Mouse (Mus musculus) heart, postnatal 4 days (tissue): ENCODE data around the gene Rcan3. TPM values are rescaled to one million over a fixed set of nuclear protein-coding genes. Genes with fewer than 3 reads are reported as not detected.

ENCODE experiments used
- DNase-seq: peaks from one replicate; pipeline ENCODE4 v3.0.0; 2021
- total RNA-seq, 2 experiments: library from RNA; stranded (reverse); gene quantifications; 2 replicates each; pipeline ENCODE4 v1.2.3; 2021

Rcan3 gene
- total RNA-seq, 2 experiments from 2014 or later = 18.6 to 19.6 TPM

DNA sequence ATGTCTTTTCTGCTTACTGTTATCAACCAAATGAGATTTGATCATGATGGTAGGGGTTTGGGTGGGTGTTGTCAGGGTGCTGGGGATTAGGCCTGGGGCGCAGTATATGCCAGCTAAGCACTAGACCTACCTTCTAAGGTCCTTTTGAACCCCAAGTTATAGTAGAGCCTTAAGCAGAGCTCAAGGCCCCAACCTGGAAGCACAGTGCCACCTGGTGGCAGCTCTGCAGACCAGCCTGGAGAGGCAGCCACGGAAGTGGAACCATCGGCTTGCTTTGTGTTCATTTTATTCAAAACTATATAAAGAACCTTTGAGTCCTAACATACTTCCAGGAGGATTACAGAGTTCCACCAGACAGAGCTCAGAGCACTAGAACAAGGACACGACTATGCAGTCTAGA is 22.0 kb downstream of the Rcan3 start:
- DNase-seq = peak; percentile 66

DNA sequence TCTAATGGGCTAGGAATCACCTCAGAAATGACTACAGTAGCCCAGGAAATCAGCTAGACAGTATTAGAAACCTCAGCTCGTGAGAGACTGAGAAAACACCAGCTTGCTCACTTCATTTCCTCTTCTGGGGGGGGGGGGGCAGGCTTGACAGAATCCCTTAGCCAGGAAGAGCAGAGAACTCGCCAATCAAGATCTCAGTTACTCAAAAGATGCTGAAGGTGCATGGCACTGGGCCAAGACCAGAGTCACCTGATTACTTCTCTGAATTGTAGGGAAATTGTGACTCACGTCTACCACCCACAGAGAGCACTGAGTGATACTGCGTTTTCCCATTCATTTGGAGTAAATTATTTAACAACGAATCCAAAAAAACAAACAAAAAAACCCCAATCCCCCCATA is 27.5 kb downstream of the Rcan3 start:
- DNase-seq = peak; percentile 23

DNA sequence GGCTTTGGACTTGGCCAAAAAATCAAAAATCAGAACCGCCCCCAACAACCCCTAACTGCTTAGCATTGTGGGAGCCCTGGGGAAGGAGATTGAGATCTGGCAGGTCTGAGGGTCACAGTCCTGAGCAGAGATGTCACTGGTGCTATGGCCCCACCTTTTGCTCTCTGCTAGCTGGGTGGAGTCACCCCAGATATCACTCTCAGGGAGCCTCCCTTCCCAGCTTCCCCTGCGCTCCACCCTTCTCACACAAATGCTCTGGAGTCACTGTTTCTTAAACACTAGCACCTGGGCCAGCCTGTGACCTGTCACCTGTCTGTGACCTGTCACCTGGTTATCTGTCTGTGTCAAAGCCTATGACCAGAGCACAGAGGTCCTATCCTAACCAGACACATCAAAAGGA is 28.7 kb downstream of the Rcan3 start:
- no peak for DNase-seq

DNA sequence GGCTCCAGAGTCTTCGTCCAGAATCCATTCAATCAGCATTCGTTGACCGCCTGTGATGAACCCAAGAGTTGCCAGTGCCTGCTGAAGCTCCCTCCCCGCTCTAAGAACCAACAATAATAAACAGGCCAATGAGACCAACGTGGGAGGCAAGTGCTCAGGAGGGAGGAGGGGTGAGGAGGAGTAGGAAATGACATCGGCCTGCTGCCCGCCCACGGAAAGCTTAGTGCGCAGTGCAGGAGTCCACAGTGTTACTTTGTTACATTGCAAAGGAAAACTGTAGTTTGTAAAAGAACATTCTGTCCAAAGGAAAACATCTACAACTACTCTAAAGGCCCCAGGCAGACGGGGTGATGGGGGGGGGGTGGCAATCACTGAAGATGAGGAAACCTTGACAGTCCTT is 29.6 kb downstream of the Rcan3 start:
- no peak for DNase-seq

DNA sequence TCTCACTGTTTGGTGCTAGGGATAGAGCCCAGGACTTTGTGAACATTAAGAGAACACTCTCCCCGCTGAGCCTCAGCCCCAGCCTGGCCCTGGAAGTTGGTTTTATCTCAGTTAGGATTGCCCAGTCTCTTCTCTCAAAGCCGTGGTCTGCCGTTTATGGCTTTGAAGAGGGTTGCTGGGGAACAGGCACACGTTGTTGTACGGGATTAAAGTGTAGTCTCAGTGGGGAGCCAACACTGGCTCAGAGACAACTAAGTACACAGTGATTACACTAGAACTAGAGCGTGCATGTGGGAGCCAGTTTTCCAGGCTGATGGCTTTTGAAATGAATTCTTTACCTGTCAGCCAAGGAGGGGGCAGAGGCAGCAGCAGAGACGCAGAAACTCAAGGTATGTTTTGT is 31.8 kb downstream of the Rcan3 start:
- DNase-seq = no peak

DNA sequence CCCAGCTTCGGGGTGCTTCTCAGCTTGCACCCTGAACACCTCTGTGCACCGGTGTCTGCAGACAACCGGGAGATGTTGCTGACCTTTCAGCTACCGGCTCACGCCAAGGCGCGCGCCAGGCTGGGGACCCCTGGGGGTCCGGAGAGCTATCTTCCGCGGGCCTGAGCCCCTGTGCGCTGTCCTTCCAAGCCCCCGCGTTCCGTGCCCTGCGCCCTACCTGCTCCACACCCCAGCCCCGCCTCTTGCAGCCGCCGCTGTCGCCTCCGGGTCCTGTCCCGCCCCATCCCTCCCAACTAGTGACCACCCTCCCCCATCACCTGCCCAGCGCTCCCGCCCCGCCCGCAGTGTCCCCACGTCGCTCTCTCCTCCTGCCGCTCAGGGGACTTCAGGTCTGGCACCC is 35.7 kb downstream of the Rcan3 start, which contains the start of gene Ncmap:
Gene Ncmap, minus strand, starts transcription at position 237 of the 400 bp plus-strand sequence.
- no peak for DNase-seq

DNA sequence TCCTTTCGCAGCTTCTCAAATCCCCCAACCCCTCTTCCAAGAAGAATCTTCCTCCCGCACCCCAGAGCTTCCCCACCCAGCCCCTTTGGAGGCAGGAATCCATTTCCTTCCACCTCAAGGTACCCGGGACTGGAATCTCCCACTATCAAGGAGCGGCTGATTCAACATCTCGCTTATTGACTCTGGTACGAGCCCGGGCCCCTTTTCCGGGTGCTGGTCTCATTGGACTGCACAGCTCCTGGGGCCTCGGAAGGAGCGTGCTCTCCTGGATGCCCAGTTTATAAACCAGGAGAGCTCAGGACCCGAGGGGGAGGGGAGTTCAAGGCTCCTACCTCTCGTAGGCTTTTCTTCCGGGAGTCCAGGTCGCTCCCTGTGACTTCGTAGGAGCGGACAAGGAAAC is 36.1 kb downstream of the Rcan3 start:
- DNase-seq = no peak

DNA sequence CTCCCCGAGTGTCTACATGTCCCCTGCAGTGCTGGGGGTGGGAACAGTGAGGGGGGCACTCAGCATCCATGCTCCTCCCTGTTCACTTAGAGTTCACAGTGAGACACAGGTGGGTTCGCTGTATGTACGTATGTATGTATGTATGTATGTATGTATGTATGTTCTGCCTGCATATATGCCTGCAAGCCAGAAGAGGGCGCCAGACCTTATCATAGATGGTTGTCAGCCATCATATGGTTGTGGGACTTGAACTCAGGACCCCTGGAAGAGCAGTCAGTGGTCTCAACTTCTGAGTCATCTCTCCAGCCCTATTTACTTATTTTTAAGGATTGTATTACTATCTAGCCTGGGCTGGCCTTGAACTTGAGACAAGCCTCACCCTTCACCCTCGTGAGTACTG is 37.4 kb downstream of the Rcan3 start:
- no peak for DNase-seq

DNA sequence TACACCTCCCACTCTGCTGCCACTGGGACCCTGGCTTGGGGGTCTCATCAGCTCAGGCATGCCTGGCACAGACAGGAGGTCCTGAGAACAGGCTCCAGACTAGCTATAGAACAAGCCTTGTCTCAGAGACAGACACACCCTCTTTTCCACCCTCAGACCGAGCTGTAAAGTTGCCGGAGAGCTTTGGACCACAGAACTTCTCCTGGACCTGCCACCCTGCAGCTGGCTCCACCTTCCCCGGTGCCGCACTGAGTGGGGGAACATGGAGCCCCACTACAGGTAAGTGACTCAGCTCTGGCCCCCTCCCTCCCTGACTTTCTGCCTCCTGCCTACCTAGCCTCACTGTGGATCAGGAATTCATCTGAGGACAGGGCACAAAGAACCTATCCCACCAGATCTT is 38.3 kb downstream of the Rcan3 start:
- no peak for DNase-seq

DNA sequence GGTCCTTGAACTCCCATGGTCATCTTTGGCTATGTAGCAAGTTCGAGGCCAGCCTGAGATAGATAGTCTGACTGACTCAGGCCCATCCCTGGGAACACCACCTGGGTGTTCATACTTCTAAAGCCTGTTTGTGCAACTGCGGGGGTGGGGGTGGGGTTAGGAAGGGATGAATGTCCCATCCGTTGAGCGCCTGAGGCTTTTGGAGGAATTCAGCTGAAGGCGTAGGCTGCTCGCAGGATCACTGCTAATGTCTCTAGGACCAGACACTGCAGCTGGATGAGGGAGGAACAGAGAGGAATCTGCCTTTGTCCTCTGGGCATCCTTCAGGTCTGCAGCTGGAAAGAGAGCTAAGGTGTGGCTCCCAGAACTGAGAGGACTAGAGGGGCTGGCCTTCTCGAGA is 39.0 kb downstream of the Rcan3 start:
- DNase-seq = no peak

DNA sequence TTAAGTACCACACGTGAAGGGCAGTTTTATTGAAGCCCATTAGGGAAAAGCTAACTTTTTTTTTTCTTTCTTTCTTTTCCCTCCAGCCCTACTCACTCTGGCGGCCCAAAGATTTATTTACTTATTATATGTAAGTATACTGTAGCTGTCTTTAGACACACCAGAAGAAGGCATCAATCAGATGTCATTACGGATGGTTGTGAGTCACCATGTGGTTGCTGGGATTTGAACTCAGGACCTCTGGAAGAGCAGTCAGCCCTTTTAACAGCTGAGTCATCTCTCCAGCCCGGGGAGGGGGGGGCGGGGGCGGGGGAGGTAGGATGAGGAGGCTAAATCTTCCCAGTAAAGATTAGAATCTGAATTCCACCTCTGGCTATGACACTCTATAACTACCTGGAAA is 40.3 kb downstream of the Rcan3 start:
- DNase-seq = no peak

DNA sequence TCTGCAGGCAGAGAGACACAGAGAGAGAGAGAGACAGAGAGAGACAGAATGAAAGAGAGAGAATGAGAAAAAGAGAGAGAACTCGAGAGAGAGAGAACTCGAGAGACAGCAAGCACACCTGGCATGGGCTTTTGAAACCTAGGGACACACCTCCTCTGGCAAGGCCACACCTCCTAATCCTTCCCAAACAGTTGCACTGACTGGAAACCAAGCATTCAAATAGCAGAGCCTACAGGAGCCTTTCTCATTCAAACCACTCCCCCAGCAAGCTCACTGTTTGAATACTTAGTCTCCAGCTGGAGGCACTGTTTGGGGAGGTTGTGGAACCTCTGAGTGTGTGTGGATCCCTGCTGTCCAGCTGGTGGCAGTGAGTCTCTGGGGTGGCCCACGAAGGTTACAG is 40.9 kb downstream of the Rcan3 start:
- no peak for DNase-seq

DNA sequence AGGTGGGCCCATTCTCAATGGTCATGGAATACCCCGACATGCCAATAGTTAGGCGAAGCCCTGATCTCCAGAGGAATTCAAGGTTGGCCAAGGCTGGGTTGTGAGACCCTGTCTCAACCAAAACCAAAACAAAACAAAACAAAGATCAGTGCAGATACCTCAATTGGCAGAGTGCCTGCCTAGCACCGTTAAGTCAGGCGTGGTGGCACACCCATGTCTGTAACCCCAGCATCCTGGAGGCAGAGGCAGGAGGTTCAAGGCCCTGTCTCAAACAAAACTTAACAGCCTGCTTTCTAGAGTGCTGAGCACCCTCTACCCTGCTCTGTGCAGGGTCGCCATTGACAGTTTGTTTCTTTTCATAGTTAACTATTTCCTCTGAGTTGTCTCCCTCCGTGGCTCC is 42.6 kb downstream of the Rcan3 start:
- DNase-seq = no peak

DNA sequence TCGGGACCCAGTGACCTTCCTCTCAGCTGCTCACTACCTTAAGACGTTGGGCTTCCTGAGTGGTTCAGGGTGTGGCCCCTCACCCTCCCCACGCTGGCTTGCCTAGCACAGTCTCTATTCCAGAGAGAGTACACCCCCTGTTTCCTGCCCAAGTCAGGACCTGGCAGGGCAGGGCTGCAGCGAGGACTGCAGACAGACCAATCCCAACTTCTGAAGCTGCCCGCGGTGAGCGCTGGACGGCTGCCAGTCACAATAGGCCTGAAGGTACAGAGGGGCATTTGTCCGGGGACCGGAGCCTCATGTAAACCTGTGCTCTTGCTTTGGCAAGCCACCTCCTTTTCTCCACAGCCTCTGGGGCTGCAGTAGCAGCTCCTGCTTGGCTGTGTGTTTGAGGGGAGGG is 48.0 kb downstream of the Rcan3 start:
- peak; percentile 38 for DNase-seq

DNA sequence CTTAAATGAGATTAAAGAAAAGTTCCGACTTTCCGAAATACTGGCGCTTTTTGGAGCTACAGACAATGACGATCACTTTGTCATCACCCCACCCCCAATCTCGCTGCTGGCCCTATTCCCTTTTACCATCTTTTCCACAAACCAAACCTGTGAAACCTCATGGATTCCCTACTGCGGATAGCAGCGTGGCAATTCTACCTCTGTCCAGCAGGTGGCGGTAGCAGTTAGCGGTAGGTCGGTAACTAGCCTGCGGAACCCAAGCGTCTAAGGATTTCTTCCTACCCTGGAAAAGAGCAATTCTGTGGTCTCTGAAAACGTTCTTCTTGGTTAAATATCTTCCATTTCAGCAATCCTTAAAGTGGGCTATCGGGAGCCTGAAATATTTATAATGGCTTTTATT is 51.3 kb downstream of the Rcan3 start:
- DNase-seq = peak; percentile 81

DNA sequence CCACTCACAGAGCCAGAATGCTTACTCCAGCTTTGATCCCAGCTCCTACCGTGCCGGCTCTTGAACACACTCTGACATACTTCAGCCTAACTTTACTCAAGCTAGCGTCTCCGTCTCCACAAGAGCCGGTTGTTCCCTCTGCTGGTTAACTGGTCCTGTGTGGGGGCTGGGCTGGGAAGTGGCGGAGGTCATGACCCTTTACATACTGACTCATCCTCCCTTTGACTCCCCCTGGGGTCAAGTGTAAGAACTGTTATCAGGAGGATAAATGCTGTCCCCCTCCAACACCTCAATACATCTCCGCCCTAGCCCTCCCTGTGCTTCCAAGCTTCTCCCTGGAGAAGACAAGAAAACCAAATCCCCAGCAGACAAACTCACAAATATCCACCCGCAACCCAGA is 52.3 kb downstream of the Rcan3 start:
- no peak for DNase-seq

DNA sequence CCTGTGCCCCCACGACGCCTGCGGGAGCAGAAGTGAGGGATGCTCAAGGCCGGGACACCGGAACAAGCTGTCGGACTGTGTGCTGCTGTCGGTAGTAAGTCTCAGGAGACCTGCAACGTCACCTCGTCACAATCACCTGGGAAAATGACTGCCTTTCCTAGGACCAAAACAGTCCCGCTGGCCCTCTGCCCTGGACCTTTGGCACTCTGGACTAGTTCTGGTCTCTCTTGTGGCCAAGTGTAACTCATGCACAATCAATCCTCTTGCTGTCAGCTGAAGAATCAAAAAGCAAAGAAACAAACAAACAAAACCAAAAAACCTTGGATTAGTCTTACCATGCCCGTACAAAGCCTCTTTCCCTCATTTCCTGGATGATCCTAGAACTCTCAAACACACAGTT is 56.4 kb downstream of the Rcan3 start:
- no peak for DNase-seq

DNA sequence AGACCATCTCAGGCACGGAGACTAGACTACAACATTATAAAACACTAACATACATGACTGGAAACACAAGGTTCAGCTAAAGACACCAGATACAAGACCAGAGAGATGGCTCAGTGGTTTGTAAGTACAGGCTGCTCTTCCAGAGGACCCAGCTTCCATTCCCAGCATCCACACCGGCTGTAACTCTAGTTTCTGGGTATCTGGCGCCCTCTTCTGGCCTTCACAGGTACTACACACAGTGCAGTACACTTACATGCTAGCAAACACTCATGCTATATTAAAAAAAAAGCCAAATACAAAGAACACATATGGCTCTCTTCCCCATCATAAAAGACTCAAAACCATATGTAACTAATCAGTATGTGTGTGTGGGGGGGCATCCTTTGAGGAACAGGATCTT is 58.2 kb downstream of the Rcan3 start:
- DNase-seq = no peak

DNA sequence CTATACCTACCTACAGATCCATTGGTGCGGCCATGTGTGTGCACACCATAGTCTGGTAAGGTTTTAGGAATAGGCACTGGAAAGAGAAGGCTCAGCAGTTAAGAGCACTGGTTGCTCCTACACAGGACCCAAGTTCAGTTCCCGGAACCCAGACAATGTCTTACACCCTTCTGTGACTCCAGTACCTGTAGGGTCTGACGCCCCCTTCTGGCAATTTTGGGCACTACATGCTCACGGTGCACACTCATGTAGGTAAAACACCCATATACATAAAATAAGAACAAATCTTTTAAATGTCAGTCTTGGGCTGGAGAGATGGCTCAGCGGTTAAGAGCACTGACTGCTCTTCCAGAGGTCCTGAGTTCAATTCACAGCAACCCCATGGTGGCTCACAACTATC is 60.4 kb downstream of the Rcan3 start:
- DNase-seq = no peak

DNA sequence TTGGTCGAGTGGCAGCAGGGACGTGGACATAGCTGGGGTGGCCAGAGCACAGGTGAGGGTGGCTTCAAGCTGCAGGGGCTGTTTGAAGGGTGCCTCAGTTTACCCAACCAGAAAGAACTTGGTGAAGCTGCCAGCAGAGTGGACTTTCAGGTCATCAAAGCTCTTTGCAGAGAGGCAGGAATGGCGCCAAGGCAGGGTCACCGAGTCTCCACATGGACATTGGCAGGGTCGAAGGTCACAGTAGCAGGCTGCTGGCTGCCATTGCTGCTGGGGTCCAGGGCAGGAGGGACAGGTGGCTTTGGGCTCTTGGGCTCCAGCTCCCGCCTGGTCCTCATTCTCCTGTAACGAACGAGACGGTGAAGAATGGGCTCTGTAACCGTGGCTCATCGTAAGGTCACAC is 63.3 kb downstream of the Rcan3 start:
- DNase-seq = no peak

DNA sequence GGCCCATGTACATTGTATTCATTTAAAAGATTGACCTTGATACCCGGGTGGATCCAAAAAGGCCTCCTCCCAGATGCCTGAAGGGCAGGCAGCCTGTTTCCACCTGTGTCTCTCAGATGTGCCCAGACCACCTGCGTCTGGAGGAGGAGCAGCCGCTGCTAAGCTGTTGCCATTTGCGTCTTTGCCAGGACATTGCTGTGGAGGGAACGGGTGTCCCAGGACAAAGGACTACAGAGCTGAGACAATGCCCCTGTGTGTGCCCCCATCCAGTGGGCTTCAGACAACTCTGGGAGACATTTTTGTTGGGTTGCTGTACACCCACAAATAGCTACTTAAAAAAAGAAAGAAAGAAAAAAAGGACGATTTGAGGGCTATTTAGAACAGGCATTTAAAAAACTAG is 70.8 kb downstream of the Rcan3 start:
- no peak for DNase-seq
